20 mouse cellular contexts compared by ENCODE assay signal in genomic region chr4:85387676-85388075, GRCm38 (mm10).
DNase-seq lines count a peak whose midpoint lies in the region; ATAC-seq lines count a peak whose summit lies in the region.
"Had no signal": no experiment of that assay in that cellular context is flagged by ENCODE, and none has a peak within 500 bp of the region (broad histone marks: within the 10 kb centered on the region; RNA-seq: fewer than 3 reads in every experiment).

No protein-coding gene starts in this region.

- DNase-seq in heart, adult 11 months, result peak; percentile 51
- no peak for DNase-seq in heart, postnatal 25 days (ENCODE audit: low spot score)
- DNase-seq in 416B (ENCODE audit: low read depth), result peak; percentile 15
- DNase-seq in adrenal gland, adult 2 months, result peak; percentile 81
- peak; percentile 66 for DNase-seq in adrenal gland, postnatal 14 days
- no peak for DNase-seq in cerebellum, postnatal 4 days (ENCODE audit: low spot score in 2 of 2)
- no peak for DNase-seq in thymus, postnatal 14 days
- DNase-seq: cerebellum, adult 18-20 months; cerebellum, adult 9-10 months; cerebellum, postnatal 14 days; forebrain, postnatal 0 days; gastrocnemius, postnatal 36 days; heart, postnatal 36 days; kidney, adult 11 months; kidney, adult 8-10 months had no signal

- ATAC-seq in CD4-positive, CD25-positive, alpha-beta regulatory T cell, adult 4 months, result no peak
- ATAC-seq: activated CD4-positive, CD25-positive, alpha-beta regulatory T cell, adult 4 months; forebrain, embryonic 14.5 days; forebrain, postnatal 0 days; hindbrain, embryonic 16.5 days; intestine, embryonic 15.5 days had no signal

- intact Hi-C loops in heart, postnatal 25 days (cut with DNase I), result no loop called here

Comparison
In these comparisons a context has a peak if more than half of its experiments do, and no peak if none do; other contexts are left out.
1. DNase-seq: peak in heart, adult 11 months (single experiment), 416B (single experiment), adrenal gland, adult 2 months (single experiment) and adrenal gland, postnatal 14 days (single experiment); none in heart, postnatal 25 days (single experiment), cerebellum, postnatal 4 days (0 of 2) and thymus, postnatal 14 days (single experiment).